Mouse (Mus musculus): ENCODE results near the gene Btbd17.

Gene Btbd17

DNA sequence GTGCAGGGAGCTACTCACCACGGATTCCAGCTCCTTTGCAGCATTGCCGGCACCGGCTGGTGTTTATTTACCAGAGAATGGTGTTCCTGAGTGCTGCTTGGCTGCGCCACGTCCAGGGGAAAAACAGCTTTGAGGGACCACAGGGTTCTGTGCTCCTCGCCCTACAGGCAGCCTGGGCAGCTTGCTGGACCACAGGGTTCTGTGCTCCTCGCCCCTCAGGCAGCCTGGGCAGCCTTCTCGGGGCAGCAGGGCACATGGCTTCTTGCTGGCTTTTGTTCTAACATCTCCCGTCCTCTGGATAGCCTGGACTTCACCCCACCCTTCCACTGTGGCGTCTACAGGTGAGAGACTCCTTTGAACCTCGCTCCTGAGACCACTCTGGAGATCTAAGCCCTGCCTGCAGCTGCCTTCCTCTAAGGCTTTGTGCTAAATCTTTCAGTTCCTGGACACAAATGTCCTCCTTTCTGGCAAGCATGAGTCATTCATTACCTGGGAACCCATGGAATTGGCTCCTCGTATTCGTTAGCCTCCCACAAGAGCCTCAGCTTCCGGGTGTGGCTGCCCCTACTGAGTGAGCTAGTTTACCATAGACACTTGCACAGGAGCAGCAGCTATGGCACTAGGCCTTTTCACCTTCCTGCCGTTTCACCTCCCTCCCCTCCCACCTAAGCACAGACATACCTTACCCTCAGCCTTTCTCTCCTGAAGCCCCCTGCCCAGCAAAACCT is 7.0 kb upstream of the Btbd17 start:
- DNase-seq (ENCODE audit: low spot score), result no peak

DNA sequence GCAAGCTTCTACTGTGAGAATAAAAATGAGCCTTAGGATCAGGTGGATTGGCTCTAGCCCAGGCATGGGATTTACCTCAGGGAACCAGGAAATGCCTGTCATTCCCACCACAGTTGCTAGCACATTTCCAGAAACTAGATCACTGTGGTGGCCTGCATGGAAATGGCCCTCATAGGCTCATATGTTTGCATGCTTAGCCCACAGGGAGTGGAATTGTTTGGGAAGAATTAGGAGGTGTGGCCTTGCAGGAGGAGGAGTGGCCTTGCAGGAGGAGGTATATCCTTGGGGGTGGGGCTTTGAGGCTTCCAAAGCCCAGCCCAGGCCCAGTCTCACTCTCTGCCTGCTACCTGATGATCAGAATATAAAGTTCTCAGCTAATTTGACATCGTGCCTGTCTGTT is 6.2 kb upstream of the Btbd17 start:
- DNase-seq (ENCODE audit: low spot score), result no peak

DNA sequence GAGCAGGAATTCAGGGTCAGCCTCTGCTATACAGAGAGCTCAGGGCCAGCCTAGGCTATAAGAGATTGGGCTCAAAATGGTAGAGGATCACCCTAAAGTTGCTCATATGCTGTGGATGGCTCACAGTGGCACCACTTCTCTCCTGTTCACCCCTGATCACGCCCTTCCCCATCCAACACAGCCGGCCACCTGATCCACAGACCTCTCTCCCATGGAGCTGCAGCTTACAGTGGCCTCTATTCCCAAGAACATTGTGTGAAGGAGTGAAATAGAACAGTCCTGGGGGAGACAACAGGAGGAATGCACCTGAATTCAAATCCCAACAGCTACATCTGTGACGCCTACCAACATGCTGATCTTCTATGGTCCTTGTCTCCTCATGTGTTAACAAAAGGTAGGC is 2.9 kb upstream of the Btbd17 start, which contains the start of gene Gpr142:
Gene Gpr142, plus strand, starts transcription at position 301 of the 400 bp plus-strand sequence.
- no peak for DNase-seq (ENCODE audit: low spot score)

DNA sequence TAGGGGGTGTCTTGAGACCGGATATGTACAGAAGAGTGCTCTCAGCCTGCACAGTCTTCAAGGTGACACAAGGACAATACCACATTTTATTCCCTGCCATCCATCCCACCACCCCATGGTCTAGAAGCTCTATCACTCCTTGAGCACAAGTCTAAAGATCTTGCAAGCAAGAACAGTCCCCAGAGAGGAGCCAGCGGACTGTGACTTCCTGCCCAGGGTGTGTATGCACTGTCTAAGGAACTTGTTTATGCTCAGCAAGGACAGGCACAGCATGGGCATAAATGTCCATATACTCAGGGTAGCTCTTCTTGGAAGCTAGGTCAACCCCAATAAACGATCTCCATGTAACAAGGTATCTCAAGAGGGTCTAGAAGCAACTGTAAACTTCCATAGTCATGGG is 2.2 kb upstream of the Btbd17 start:
- DNase-seq (ENCODE audit: low spot score), result no peak

GRCm38 (mm10) chr11:114797176-114797575 is 1.4 kb upstream of the Btbd17 start:
- no peak for DNase-seq (ENCODE audit: low spot score)

GRCm38 (mm10) chr11:114795231-114795746 is 456 bp downstream of the Btbd17 start:
- peak; percentile 33 for DNase-seq (ENCODE audit: low spot score)

- DNase-seq (ENCODE audit: low spot score), result no peak
These were observed 1.1 kb downstream of the Btbd17 start for GRCm38 (mm10) chr11:114794691-114795090.

- DNase-seq (ENCODE audit: low spot score), result no peak
These were observed 1.7 kb downstream of the Btbd17 start for GRCm38 (mm10) chr11:114793868-114794545.

DNA sequence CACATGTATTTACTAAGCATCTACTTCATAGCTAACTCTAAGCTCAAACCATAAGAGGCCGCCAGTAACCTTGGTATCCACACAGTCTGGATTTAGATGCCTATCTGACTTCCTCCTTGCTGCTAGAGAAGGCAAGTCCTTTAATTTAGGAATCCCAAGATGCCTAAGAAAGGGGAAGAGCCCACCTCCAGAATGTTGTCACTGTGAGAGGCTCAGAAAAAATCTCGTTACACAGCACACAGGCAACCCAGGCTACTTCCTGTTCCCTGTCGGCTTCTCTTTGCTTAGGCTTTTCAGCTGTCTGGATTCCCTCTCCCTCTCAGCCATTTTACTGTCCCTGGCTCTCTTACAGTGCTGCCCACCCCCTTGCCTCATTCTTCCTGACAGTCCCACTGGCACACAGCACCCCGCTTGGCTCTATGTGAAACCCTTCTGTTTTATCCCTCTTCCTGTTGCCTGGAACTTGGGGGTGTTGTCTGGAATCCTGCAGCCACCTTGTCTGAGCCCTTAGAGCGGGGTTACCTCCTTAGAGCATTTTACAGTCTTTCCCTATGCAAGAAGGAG is 2.7 kb downstream of the Btbd17 start:
- no peak for DNase-seq (ENCODE audit: low spot score)

DNA sequence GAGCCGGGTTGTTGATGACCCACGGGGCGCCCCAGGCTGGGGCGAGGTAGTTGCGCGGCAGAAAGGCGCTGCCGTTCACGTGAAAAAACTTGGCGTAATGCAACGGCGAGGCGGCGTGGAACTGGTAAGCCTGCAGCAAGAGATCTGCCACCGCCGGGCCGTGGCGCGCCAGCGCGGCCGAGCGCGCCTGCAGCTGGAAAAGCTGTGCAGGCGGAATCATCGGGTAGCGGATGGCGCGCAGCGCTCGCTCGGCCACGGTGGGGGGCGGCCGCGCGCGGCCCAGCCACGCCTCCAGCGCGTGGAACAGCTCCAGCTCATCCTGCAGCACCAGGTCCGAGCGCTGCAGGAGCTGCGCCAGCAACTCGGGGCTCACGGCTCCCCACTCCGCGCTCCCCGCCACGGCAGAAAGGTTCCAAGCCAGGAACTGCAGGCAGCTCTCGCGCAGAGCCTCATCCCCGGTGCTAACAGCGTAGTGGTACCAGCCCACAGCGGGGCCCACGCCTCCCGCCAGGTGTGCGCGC is 3.8 kb downstream of the Btbd17 start:
- DNase-seq (ENCODE audit: low spot score), result no peak

DNA sequence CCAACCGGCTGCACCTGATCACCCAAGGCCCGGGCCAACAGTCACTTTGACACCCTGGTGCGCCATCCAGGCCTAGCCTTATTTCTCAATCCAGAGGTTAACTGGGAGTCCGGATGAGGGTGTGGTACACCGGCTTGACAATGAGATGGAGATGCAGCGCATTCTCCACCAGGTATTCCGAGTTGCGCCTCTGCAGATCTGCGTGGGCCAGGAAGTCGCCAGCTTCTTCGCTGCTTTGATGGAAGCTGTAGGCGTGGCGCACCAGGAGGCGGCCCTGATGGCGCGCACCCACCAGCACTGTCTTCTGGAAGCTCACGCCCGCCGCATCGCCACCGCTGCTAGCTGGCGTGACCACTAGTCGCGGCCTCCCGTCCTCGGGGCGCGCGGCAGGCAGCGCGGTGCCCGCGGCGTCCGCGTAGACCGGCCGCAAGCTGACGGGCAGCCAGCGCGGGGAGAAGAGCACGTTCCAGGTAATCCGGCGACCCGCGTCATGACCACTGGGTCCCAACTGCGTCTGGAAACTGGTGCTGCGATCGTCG is 4.3 kb downstream of the Btbd17 start:
- DNase-seq (ENCODE audit: low spot score), result no peak

GRCm38 (mm10) chr11:114790841-114791240 is 4.9 kb downstream of the Btbd17 start:
- no peak for DNase-seq (ENCODE audit: low spot score)

GRCm38 (mm10) chr11:114790171-114790570 is 5.6 kb downstream of the Btbd17 start:
- DNase-seq (ENCODE audit: low spot score), result no peak

DNA sequence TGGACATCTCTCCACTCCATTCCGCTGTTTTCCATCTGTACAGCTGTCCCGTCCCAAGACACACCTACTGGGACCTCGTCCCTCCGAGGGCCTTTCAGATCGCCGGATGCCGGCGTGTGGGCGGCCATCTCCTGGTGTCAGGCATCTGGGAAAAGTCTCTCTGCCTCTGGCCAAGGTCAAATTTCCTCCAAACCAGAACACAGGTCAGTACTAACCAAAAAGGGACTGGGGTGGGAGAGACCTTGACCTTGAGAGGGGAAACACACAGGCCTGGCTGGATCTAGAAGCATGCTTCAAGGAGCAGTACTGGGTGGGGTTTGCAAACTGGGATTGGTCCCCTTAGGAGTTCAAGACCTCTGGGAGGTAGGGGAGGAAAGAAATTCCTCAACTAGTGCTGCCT is 6.0 kb downstream of the Btbd17 start:
- DNase-seq (ENCODE audit: low spot score), result no peak

- peak; percentile 55 for DNase-seq (ENCODE audit: low spot score)
These were observed 6.6 kb downstream of the Btbd17 start for GRCm38 (mm10) chr11:114789061-114789714.

- DNase-seq (ENCODE audit: low spot score), result no peak
These were observed 8.1 kb downstream of the Btbd17 start for GRCm38 (mm10) chr11:114787611-114788010.

DNA sequence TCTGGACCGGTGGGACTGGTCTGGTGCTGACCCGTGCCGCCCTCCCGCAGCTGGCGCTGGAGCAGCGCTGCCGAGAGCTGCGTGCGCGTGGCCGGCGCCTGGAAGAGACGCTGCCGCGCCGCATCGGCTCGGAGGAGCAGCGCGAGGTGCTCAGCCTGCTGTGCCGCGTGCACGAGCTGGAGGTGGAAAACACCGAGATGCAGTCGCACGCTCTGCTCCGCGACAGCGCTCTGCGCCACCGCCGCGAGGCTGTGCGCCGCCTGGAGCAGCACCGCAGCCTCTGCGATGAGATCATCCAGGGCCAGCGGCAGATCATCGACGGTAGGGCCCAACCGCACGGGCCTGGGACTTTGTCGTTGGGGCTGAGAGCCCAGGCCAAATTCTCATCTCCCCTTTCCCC is 9.4 kb downstream of the Btbd17 start:
- DNase-seq (ENCODE audit: low spot score), result no peak

GRCm38 (mm10) chr11:114785892-114786291 is 9.9 kb downstream of the Btbd17 start:
- DNase-seq (ENCODE audit: low spot score), result no peak

DNA sequence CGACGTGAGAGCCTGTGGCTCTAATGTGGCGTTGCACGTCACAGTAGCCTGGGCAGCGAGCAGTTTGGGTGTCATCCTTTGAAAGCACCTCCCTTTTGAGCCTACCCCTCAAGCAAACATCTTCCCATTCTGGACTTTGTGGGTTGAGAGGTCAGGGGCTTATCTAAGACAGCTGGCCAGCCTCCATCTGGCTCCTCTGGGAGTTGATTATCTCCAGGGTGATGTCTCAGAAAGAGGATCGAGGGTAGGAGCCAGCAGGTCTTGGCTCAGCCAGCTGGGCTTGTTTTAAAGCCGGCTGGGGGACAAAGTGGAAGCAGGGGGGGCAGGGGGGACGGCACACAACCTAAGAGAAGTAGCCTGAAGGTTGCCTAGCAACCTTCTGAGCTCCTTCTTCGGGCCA is 15.7 kb downstream of the Btbd17 start:
- DNase-seq (ENCODE audit: low spot score), result peak; percentile 77

DNA sequence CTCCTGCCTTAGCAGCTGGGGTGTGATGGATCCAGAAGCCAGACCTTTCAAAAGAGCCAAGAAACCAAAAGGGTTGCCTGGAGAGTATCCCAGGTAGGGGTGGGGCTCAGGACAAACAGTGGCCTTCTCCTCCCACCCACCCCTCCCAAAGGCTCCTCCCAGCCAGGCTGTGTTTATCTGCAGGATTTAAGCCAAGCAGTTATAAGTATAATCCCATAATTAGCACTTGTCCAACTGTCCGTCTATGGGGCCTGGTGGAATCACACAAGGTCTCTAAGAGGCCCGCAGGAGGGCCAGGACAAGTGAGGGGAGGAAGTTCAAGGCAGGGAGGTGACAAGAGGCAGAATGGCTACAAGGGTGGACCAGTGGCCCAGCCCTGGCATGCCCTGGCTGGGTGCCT is 23.8 kb downstream of the Btbd17 start:
- DNase-seq (ENCODE audit: low spot score), result no peak

GRCm38 (mm10) chr11:114769911-114770310 is 25.8 kb downstream of the Btbd17 start:
- no peak for DNase-seq (ENCODE audit: low spot score)

Data from ovary, adult 18-20 months (tissue).